Mouse (Mus musculus) naive thymus-derived CD4-positive, alpha-beta T cell, adult 2 months (primary cell): ENCODE measurements around the gene Aldob.
"Not testable (repeated sequence)": the region's sequence is repeated elsewhere in the genome, so short reads cannot be mapped to it uniquely, and the experiment has no call there.

Source experiments
- DNase-seq: peaks from one replicate; pipeline ENCODE4 v3.0.0-alpha.2; 2011; ENCODE audit warnings: low read depth

The Aldob gene

DNA sequence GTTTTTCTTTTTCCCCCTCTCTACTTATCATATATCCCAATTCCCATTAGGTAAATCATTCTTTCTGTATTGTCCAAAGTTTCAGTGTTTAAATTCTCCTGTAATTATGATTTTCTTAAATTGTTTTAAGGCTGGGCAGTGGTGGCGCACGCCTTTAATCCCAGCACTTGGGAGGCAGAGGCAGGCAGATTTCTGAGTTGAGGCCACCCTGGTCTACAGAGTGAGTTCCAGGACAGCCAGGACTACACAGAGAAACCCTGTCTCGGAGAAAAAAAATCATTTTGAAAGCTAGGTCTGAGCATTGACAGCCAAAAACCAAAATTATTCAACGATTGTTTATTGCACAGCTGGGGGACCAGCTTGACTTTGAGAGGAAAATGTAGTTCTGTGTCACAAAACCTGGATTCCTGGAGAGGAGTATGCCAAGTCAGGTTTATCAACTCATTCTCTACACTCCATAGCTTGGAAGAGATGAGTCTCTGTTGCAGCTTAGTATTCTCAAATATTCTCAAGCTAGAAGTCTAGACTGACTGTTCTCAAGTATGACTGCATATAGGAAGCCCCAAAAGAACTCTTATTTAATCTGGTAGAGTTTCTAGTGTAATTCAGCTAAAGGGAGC lies 13.6 kb downstream of the Aldob start:
- no peak for DNase-seq

DNA sequence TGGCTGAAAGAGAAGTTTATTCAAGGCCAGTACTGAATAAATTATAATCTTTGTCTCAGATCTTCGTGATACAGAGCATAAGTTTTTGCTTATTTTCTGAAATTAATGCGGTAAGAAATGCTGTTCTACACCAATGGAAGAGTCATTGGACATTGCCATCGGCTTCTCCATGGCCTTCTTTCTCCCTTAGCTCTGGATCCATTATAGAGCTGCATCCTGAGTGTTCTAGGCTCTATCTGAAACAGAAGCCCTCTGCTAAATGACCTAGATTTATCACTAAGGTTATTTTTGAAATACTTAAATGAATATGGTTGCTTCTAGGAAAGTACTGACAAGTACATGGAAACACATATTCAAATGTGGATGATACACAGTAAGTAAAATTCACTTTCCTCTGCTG lies 14.3 kb downstream of the Aldob start:
- no peak for DNase-seq

DNA sequence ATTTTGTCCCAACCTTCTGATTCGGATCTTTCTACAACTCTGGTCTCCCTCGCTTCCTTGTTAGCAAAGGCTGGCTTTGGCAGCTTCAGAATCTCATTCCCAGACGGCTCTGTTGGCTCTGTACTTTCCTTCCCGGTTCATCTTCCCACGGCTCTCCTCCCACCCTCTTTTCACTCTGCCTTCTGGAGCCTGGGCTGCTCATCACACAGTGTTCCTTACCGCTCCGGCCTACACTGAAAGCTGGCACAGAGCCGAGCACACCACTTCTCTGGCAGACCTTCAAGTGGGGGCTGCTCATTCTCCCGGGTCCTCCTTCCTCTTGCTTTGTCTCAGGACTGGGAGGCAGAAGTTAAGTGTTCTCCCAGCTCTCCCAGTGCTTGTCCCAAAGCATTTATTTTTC lies 26.8 kb downstream of the Aldob start:
- no peak for DNase-seq

DNA sequence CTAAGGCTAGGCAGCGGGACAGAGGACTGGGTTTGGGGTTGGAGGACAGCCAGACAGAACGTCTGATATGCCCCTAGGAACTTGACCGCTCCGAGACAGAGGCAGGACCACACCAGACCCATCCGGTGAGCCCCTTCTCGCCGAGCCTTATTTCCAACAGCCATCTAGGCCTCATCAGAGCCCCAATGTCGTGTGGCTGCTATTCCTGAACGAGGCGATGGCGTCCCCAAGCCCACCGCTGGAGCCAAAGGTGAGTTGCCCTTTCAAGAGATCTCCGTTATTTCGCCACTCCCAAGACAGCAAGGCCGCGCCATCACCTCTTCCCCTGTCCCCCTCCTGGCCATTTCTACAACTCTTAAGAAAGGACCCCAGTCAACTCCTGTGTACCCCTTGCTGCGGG lies 28.0 kb downstream of the Aldob start:
- DNase-seq, result no peak

DNA sequence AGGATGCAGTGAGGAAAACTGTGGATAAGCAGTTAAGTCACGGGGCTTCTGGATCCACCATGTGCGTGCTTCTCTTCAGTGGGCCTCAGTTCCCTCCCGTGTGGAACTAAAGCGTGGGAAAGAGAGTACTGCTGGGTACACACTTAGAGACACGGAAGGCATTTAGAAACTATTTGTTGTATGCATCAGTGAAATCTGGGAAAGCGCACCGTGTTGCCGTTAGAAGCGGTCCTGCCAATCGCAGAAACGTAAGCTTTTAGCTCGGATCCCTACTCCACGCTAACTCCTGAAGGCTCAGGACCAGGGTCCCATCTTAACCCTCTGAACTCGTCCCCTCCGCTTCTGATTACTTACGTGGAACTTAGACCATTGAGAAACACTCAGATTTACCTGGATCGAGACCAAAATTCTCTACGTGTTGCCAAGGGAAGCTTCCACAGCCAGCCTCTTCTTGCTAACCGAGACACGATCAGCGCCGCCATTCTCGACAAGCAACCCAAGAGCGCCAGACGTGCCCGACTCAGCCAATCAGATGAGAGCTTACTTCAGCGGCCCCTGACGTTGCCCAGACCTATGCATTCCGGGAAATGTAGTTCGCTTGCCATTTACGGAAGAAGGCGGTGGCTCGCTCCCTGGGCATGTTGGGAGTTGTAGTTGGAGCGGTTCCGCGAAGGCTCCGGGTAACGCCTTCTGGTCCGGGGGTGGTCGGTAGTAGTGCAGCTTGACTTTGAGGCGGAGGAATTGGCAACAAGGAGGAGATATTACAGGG lies 28.6 kb downstream of the Aldob start, which contains the start of the genes Mrpl50 and Zfp189:
Gene Mrpl50, minus strand, starts transcription at position 522 of the 769 bp plus-strand sequence.
Gene Zfp189, plus strand, starts transcription at position 605 of the 769 bp plus-strand sequence.
- DNase-seq, result peak; percentile 96

DNA sequence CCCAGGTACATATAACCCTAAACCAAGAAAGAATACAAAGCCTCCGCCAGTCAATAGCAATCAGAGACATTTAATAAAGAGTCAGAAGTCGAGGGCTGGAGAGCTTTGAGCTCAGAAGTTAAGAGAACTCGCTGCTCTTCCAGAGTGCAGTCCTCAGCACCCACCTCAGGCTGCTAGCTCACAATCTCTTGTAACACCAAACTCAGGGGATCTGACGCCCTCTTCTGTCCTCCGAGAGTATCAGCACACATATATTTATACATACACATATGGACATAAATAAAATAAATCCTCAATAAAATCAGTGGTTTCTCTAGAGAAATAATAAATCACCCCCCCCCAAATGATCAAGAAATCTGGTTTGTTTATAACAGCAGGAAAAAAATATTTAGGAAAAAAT lies 29.9 kb downstream of the Aldob start:
- DNase-seq, result peak; percentile 13

DNA sequence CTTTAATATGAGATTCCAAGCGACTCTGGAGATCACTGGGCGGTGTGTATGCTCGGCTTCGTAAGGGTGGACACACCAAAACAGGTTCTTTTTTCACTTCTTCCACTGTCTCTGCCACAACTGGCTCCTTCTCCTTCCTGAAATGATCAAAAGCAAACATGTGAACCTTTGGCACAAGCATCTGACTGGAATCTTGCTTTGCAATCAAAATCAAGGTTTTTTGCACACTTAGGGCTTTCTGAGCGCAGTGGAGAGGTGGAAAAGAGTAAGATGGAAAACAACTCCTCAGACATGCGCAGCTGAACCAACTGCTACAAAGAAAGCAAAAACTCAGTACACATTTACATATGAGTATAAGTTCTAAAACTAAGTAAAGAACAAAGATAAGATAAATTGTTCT lies 34.9 kb downstream of the Aldob start:
- DNase-seq, result no peak

DNA sequence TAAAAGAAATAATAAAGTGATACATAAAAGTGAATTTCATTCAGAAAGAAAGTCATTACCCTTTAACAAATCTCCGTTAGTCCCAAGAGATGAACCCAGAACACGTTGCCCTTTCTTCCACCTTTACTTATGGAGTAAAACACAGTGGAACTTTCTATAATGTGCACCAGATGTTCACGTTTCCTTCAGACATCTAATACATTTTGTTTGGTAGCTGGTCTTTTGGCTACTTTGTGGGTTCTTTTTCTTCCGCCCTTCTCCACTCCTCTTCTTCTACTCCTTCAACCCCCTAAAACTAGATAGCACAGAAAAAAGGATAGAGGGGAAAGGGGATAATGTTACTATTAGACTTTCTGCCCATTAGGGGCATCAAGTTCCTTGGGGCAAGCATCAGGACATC lies 36.7 kb downstream of the Aldob start:
- no peak for DNase-seq

DNA sequence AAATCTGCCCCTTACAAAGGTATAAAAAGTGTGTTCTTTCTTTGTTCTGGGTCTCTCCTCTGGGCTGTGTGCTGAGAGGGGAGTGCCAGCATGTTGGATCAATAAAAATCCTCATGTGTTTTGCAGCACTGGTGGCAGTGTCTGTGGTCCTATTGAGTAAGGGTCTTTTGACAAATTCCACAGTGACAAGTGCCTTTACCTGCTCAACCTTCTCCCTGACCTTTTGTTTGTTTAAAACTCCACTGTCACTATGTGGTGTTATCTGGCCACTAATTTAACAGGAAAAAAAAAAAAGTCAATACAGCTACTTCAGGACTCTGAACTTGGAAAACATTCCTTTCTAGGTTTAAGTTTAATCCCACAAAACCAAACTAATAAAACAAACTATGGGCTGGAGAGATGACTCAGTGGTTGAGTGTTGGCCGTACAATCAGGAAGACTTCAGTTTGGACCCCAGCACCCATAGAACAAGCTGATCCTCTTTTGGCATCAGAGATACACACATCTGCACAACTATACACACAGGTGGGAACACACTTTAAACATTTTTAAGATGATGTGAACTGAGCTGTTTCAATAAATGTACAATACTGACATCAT lies 39.0 kb downstream of the Aldob start:
- not testable (repeated sequence) for DNase-seq

DNA sequence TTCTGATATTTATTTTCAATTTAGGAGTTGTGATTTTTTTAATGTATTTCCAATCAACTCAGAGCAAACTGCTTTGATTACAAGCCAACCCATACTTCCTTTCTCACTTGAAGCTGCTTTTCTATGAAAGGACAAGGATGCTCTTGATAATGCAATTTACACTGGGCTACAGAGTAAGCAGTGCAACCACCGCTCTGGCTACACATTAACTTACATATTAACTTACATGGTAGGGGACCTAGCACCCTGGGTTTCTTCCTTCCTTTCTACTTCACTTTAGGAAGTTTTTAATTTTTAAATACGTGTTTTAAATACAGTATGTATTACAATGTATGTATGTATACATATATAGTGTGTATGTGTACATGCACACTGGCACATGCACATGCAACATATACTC lies 40.2 kb downstream of the Aldob start:
- no peak for DNase-seq

DNA sequence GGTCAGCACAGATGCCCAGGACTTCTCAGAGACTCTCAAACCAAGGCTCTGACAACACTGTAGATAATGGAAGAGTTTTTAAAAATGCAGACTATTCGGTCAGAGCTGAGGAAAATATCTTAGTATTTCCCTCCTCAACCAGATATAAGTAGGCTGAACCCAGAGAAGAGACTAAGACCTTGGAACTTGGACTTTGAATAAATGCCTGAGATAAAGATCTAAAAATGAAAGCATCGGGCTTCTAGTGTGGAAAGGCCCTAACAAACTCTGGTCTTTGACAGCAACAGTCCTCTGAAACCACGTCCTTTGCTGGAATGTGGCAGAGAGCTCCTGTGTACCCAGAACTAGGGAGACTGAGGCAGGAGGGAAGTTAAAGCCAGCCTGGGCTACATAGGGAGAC lies 43.0 kb downstream of the Aldob start, which contains the start of gene Baat:
Gene Baat, minus strand, starts transcription at position 172 of the 400 bp plus-strand sequence.
- DNase-seq, result no peak

DNA sequence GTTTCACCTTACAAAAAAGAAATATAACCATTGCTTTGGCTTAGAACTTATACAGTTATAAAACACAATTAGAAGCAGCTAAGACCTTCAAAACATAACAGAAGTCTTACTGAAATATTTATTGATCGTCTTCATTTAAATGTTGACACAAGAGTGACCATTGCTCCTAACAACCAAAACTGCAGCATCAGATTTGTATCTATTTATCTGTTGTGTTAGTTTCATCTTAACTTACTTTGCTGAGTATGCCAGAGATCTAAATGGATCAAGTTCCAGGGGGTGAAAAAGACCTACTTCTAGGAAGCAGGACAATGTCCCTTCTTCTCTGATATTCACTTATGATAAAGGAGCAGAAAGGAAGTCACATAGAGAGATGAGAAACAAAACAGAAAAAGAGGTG lies 45.8 kb downstream of the Aldob start:
- DNase-seq, result no peak
